Mouse (Mus musculus) spleen, adult 2 months (tissue): Measurements from ENCODE around the gene Usp4. TPM values are rescaled to one million over a fixed set of nuclear protein-coding genes. Genes with fewer than 3 reads are reported as not detected.

Experiments
- DNase-seq, 2 experiments: peaks; one replicate each; pipeline versions ENCODE4 v3.0.0 to v3.0.0-alpha.2; 2012 to 2021; ENCODE audit warnings: low spot score in 2 of 2, low read depth in 1 of 2
- H3K27ac ChIP-seq: fragments of 200-500 bp; 2 replicates; pipeline ENCODE4 v1.5.1; 2012; ENCODE audit warnings: low read length, inconsistent platforms; ENCODE audit not compliant: insufficient read depth
- H3K27me3 ChIP-seq: fragments of 200-500 bp; 2 replicates; pipeline ENCODE4 v1.6.1; 2012; ENCODE audit warnings: mild to moderate bottlenecking, moderate library complexity, low read length, inconsistent platforms; ENCODE audit not compliant: control insufficient read depth, insufficient read depth
- H3K36me3 ChIP-seq: fragments of 200-500 bp; 2 replicates; pipeline ENCODE4 v1.6.1; 2012; ENCODE audit warnings: mild to moderate bottlenecking, low read length, inconsistent platforms; ENCODE audit not compliant: control insufficient read depth, insufficient read depth
- H3K4me1 ChIP-seq: fragments of 200-500 bp; 2 replicates; pipeline ENCODE4 v1.6.1; 2011; ENCODE audit warnings: inconsistent platforms; ENCODE audit not compliant: control insufficient read depth, insufficient read depth, insufficient read length
- H3K4me3 ChIP-seq: fragments of 200-500 bp; 2 replicates; pipeline ENCODE4 v1.5.1; 2011; ENCODE audit warnings: mild to moderate bottlenecking, inconsistent platforms; ENCODE audit not compliant: insufficient read depth, insufficient read length; ENCODE audit errors: extremely low read depth
- CTCF ChIP-seq: fragments of 200-500 bp; IDR thresholded peaks from 2 replicates; pipeline ENCODE4 v1.5.1; 2011; ENCODE audit warnings: mild to moderate bottlenecking, inconsistent platforms; ENCODE audit not compliant: insufficient read depth, insufficient read length, insufficient replicate concordance; ENCODE audit errors: extremely low read depth
- POLR2A ChIP-seq: fragments of 200-500 bp; IDR thresholded peaks from 2 replicates; pipeline ENCODE4 v1.6.1; 2011; ENCODE audit warnings: low read depth, low read length, inconsistent platforms
- WGBS: fragments of 180-500 bp; shearing (Covaris S2); methylation state at CpG from one replicate; pipeline ENCODE4 v1.1.7; 2018; 5-methylcytosine and 5-hydroxymethylcytosine counted together
- polyA plus RNA-seq: library from polyadenylated mRNA; depleted of rRNA; stranded (reverse); fragments of >200 nt; gene quantifications from 2 replicates; pipeline ENCODE4 v1.2.3, GENCODE M21; 2012

Gene Usp4
- polyA plus RNA-seq, 1 experiment: 63.2 TPM

DNA sequence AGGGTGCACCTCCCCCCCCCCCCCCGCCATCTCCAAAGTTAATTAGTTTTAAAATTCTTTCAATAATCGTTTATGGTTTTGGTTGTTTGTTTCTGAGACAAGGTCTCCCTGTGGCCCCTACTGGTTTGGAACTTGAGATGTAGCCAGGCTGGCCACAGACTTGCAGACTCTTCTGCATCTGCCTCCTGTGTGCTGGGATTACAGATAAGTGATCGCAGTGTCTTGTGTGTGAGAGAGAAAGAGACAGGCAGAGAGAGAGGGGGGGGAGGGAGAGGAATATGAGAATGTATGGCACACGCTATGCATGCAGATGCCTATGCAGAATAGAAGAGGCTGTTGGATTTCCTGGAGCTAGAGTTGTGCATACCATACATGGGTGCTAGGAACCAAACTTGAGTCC is 2.1 kb downstream of the Usp4 start:
- Histone ChIP-seq H3K27ac (no peak overlapping the region), H3K4me1 (peaks cover 3% of the 10 kb centered on the region), H3K36me3 (peaks cover 32% of the 10 kb centered on the region), H3K4me3 (no peak overlapping the region), H3K27me3 (no peaks in the 10 kb centered on the region)
- TF ChIP-seq CTCF: no peak
- TF ChIP-seq POLR2A: no peak
- 77% methylated on average over 4 of the region's 4 CpGs for WGBS
- DNase-seq: no peak

- Histone ChIP-seq H3K27me3 (no peaks in the 10 kb centered on the region), H3K36me3 (peaks cover 71% of the 10 kb centered on the region), H3K27ac (no peak overlapping the region), H3K4me3 (no peak overlapping the region), H3K4me1 (no peaks in the 10 kb centered on the region)
- DNase-seq: no peak
- no peak for TF ChIP-seq POLR2A
- no peak for TF ChIP-seq CTCF
- WGBS: 94% methylated on average over 9 of the region's 9 CpGs
Measured at GRCm38 (mm10) chr9:108378234-108378633, 30.6 kb downstream of the Usp4 start.

GRCm38 (mm10) chr9:108378736-108379135 is 31.1 kb downstream of the Usp4 start:
- no peak overlapping the region for H3K4me3 ChIP-seq
- H3K27me3 ChIP-seq: no peaks in the 10 kb centered on the region
- peaks cover 70% of the 10 kb centered on the region for H3K36me3 ChIP-seq
- H3K4me1 ChIP-seq: no peaks in the 10 kb centered on the region
- WGBS: 96% methylated on average over 5 of the region's 5 CpGs
- no peak overlapping the region for H3K27ac ChIP-seq
- TF ChIP-seq POLR2A (no peak), CTCF (no peak)
- DNase-seq: no peak

GRCm38 (mm10) chr9:108379294-108379693 is 31.6 kb downstream of the Usp4 start:
- Histone ChIP-seq H3K27me3 (no peaks in the 10 kb centered on the region), H3K36me3 (peaks cover 71% of the 10 kb centered on the region), H3K4me3 (no peak overlapping the region), H3K27ac (no peak overlapping the region), H3K4me1 (no peaks in the 10 kb centered on the region)
- DNase-seq: no peak
- WGBS: 89% methylated on average over 4 of the region's 4 CpGs
- TF ChIP-seq POLR2A: no peak

DNA sequence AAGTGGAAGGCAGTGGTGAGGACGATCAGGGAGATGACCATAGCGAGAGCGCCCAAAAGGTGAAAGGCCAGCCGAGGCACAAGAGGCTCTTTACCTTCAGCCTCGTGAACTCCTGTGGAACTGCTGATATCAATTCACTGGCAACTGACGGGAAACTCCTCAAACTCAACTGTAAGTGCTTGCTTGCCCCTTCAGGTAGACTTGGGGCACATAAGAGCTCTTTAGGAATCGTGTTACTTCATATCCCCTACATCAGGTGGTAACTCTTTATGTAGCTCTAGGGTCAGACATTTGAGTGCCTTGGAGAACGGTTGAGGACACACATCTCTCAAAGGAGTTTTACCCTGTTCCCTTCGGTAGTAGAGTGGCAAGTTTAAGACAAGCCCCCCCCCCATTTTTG is 33.7 kb downstream of the Usp4 start:
- Histone ChIP-seq H3K4me1 (no peaks in the 10 kb centered on the region), H3K27me3 (no peaks in the 10 kb centered on the region), H3K4me3 (no peak overlapping the region), H3K36me3 (peaks cover 74% of the 10 kb centered on the region), H3K27ac (no peak overlapping the region)
- DNase-seq: no peak
- TF ChIP-seq CTCF (no peak), POLR2A (no peak)
- 97% methylated on average over 9 of the region's 9 CpGs for WGBS

DNA sequence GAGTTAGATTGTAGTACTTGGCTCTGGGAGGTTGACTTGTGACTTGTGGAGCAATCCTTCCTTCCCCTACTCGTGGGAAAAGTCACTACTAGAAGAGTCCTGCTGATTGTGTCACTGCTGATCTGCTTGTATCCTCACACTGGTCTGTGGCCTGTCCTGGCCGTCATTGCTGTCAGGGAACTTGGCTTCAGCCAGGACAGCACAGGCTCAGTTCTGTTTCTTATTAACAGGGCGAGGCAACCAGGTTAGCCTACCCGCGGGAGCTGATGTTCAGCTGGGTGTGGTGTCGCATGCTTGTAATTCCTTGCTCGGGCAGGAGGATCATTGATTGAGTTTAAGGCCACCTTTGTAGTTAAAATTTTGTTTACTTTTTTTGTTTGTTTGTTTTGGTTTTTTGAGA is 37.4 kb downstream of the Usp4 start:
- Histone ChIP-seq H3K4me1 (no peaks in the 10 kb centered on the region), H3K27ac (no peak overlapping the region), H3K36me3 (peaks cover 69% of the 10 kb centered on the region), H3K4me3 (no peak overlapping the region), H3K27me3 (no peaks in the 10 kb centered on the region)
- TF ChIP-seq POLR2A (no peak), CTCF (no peak)
- no peak for DNase-seq
- 91% methylated on average over 7 of the region's 7 CpGs for WGBS

GRCm38 (mm10) chr9:108386816-108387215 is 39.2 kb downstream of the Usp4 start:
- TF ChIP-seq POLR2A (no peak), CTCF (no peak)
- Histone ChIP-seq H3K27ac (no peak overlapping the region), H3K4me3 (no peak overlapping the region), H3K4me1 (no peaks in the 10 kb centered on the region), H3K27me3 (no peaks in the 10 kb centered on the region), H3K36me3 (peaks cover 72% of the 10 kb centered on the region)
- no peak for DNase-seq
- WGBS: 96% methylated on average over 4 of the region's 4 CpGs

DNA sequence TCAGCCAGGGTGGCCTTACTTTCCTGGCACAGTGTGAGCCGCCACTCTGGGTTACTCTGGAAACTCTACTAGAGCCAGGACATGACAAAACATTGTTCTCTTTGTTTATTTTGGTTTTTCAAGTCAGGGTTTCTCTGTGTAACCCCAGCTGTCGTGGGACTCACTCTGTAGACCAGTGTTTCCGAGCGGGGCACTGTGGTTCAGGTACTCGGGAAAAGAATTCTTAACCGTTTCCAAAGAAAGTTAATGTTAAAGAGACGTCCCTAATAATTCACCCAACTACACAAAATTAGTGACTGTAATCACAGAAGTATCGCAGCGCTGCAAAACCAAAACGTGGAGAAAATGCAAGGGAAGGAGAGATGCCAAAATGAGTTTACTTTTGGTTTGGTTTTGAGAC is 40.9 kb downstream of the Usp4 start:
- 95% methylated on average over 10 of the region's 10 CpGs for WGBS
- Histone ChIP-seq H3K27me3 (no peaks in the 10 kb centered on the region), H3K27ac (no peak overlapping the region), H3K4me1 (no peaks in the 10 kb centered on the region), H3K4me3 (no peak overlapping the region), H3K36me3 (peaks cover 72% of the 10 kb centered on the region)
- TF ChIP-seq POLR2A (no peak), CTCF (no peak)
- no peak for DNase-seq
